Mouse (Mus musculus): ENCODE measurements around the gene 1700037H04Rik. TPM values are rescaled to one million over a fixed set of nuclear protein-coding genes. Genes with fewer than 3 reads are reported as not detected.

1700037H04Rik gene
- polyA plus RNA-seq, 1 experiment = 98.0 TPM

DNA sequence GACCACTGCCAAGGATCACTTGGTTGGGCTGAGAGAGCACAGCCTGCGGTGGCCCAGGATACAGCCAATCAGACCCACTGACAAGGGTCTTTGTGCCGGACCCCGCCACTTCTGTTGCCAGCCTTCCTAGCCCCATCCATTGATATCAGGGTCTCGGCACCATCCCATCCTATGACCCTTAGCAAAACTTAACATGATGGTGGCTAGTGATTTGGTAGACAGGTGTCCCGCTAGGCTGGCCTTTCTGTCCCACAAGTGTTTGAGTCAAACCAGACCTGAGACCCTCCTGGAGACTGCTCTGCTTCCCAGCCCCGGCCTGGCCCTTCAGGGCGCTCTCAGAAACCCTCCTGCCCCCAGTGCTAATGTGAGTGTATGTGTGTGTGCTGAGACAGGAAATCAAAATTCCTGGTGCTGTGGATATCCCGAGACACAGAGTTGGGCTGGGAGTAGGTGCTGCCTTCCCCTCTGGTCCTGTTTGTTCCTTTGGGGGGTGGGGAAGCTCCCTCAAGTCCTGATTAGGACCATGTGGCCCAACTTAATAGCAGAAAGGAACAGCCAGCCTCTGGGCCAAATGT, 25.0 kb downstream of the 1700037H04Rik start:
- no peaks in the 10 kb centered on the region for H3K36me3 ChIP-seq (ENCODE audit: control insufficient read depth, insufficient read depth)
- H3K79me3 ChIP-seq (ENCODE audit: low read depth) = no peaks in the 10 kb centered on the region
- no peak overlapping the region for H3ac ChIP-seq (ENCODE audit: control insufficient read depth, insufficient read length, low read depth)
- no peaks in the 10 kb centered on the region for H3K79me2 ChIP-seq (ENCODE audit: control insufficient read depth, insufficient read depth)
- no peaks in the 10 kb centered on the region for H3K27me3 ChIP-seq (ENCODE audit: control insufficient read depth, insufficient read depth, insufficient read length)
- TF ChIP-seq MYOG (IDR thresholded peaks at IDR 0.05; ENCODE audit: control insufficient read depth, extremely low read depth, insufficient read length) (no peak), MAX (IDR thresholded peaks at IDR 0.05) (no peak), FOSL1 (IDR thresholded peaks at IDR 0.05; ENCODE audit: insufficient read depth, low read length, poor library complexity, severe bottlenecking) (no peak), CTCF (IDR thresholded peaks at IDR 0.05; ENCODE audit: control insufficient read depth, insufficient read depth, insufficient read length) (no peak), MYOD1 (IDR thresholded peaks at IDR 0.05; ENCODE audit: control insufficient read depth, insufficient read length, low read depth) (no peak), USF1 (IDR thresholded peaks at IDR 0.05; ENCODE audit: low read depth) (no peak), CEBPB (IDR thresholded peaks at IDR 0.05; ENCODE audit: low read depth) (no peak)
- no peak overlapping the region for H3K4me3 ChIP-seq (ENCODE audit: insufficient read depth, poor library complexity, severe bottlenecking)

DNA sequence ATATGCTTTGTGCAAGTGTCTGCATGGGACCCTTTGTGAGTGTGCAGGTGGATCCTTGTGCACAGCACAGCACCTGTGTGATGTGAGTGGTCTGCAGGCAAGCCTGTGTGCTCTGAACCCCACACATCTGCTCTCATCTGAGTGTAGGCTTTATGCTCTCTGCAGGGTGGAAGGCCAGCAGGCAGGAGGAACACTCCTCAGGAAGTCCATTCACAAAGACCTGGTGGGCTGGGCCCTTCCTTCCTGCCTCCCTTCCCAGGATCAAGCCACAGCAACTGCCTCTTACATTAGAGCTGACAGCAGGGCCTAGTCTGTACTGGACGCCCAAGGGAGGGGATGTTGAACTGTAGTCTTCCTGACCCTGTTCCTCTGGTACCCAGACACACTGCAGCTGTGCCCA, 25.5 kb downstream of the 1700037H04Rik start:
- no peak for TF ChIP-seq FOSL1 (IDR thresholded peaks at IDR 0.05; ENCODE audit: insufficient read depth, low read length, poor library complexity, severe bottlenecking)
- TF ChIP-seq CEBPB (IDR thresholded peaks at IDR 0.05; ENCODE audit: low read depth) = no peak
- no peak for TF ChIP-seq USF1 (IDR thresholded peaks at IDR 0.05; ENCODE audit: low read depth)
- no peak for TF ChIP-seq MYOD1 (IDR thresholded peaks at IDR 0.05; ENCODE audit: control insufficient read depth, insufficient read length, low read depth)
- TF ChIP-seq CTCF (IDR thresholded peaks at IDR 0.05; ENCODE audit: control insufficient read depth, insufficient read depth, insufficient read length) = no peak
- TF ChIP-seq MYOG (IDR thresholded peaks at IDR 0.05; ENCODE audit: control insufficient read depth, extremely low read depth, insufficient read length) = no peak
- no peak for TF ChIP-seq MAX (IDR thresholded peaks at IDR 0.05)
- Histone ChIP-seq H3K4me3 (ENCODE audit: insufficient read depth, poor library complexity, severe bottlenecking) (no peak overlapping the region), H3K79me2 (ENCODE audit: control insufficient read depth, insufficient read depth) (no peaks in the 10 kb centered on the region), H3ac (ENCODE audit: control insufficient read depth, insufficient read length, low read depth) (no peak overlapping the region), H3K79me3 (ENCODE audit: low read depth) (no peaks in the 10 kb centered on the region), H3K36me3 (ENCODE audit: control insufficient read depth, insufficient read depth) (no peaks in the 10 kb centered on the region), H3K27me3 (ENCODE audit: control insufficient read depth, insufficient read depth, insufficient read length) (no peaks in the 10 kb centered on the region)

DNA sequence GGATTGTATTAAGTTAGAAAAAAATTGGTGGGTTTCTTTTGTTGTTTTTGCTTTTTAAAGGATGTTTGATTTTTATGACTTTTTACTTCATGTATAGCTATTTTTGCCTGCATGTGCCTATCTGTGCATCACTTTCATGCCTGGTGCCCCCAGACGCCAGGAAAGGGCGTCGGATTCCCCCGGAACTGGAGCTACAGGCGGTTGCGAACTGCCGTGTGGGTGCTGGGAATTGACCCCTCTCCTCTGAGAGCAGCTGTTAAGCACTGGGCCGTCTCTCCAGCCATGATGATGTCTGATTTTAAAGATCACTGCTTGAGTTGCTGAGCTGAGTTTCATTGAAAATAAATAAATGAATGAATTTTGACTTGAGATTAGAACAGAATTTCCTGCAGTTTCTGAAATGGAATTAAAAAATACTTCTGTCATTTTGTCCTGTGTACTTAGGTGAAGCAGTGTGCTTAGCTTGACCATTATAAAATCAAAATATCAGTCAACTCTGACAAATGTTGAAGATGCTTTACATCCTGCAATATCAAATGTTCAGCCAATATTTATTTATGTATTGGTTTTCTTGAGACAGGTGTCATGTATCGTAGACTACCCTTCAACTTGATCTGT, 26.8 kb downstream of the 1700037H04Rik start, which contains the start of gene Gm11037:
Gene Gm11037 (plus strand): TSS at position 568 of the 618 bp plus-strand sequence.
- H3K79me3 ChIP-seq (ENCODE audit: low read depth) = no peaks in the 10 kb centered on the region
- no peak within 1 kb of the TSS for H3K4me3 ChIP-seq (ENCODE audit: insufficient read depth, poor library complexity, severe bottlenecking)
- H3K36me3 ChIP-seq (ENCODE audit: control insufficient read depth, insufficient read depth) = no peaks in the 10 kb centered on the region
- H3ac ChIP-seq (ENCODE audit: control insufficient read depth, insufficient read length, low read depth) = no peak within 1 kb of the TSS
- H3K27me3 ChIP-seq (ENCODE audit: control insufficient read depth, insufficient read depth, insufficient read length) = no peaks in the 10 kb centered on the region
- no peaks in the 10 kb centered on the region for H3K79me2 ChIP-seq (ENCODE audit: control insufficient read depth, insufficient read depth)
- TF ChIP-seq MYOG (IDR thresholded peaks at IDR 0.05; ENCODE audit: control insufficient read depth, extremely low read depth, insufficient read length) = no peak
- TF ChIP-seq USF1 (IDR thresholded peaks at IDR 0.05; ENCODE audit: low read depth) = no peak
- TF ChIP-seq MAX (IDR thresholded peaks at IDR 0.05) = no peak
- no peak for TF ChIP-seq CEBPB (IDR thresholded peaks at IDR 0.05; ENCODE audit: low read depth)
- no peak for TF ChIP-seq MYOD1 (IDR thresholded peaks at IDR 0.05; ENCODE audit: control insufficient read depth, insufficient read length, low read depth)
- no peak for TF ChIP-seq CTCF (IDR thresholded peaks at IDR 0.05; ENCODE audit: control insufficient read depth, insufficient read depth, insufficient read length)
- no peak for TF ChIP-seq FOSL1 (IDR thresholded peaks at IDR 0.05; ENCODE audit: insufficient read depth, low read length, poor library complexity, severe bottlenecking)

DNA sequence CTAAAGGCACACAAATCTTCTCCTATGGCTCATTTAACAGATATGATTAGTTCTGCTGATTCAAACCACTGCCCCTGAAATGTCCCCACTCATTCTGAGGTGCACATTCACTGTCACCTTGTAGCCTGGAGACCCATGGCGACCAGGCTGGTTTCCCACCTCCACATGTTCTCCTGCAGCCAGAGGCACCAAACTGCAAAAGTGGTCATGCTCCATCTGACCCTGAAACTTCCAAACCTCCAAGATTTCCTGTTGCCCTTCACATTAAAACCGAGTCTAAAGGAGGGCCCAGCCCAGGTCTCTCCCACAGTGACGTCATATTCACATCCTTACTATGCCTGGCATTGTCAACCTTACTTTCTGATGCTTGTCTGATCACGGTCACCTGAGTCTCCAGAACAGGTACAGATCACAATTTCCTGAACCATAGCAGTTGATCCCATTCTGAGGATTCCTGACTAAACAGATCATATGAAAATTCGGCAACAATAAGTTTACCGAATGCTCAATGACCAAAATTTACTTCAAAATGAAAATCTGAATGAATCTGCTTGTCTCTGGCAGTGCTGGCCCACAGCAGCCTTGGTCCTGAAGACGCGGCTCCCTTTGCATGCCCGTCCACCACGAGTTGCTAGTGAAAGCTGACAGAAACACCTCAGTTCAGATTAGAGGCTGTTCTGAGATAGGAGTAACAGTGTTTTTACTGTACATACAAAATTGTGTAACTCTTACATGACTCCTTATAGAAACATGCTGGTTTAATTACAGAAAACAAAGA, 27.6 kb downstream of the 1700037H04Rik start:
- no peak for TF ChIP-seq MYOG (IDR thresholded peaks at IDR 0.05; ENCODE audit: control insufficient read depth, extremely low read depth, insufficient read length)
- TF ChIP-seq MYOD1 (IDR thresholded peaks at IDR 0.05; ENCODE audit: control insufficient read depth, insufficient read length, low read depth) = no peak
- TF ChIP-seq USF1 (IDR thresholded peaks at IDR 0.05; ENCODE audit: low read depth) = no peak
- no peak for TF ChIP-seq CEBPB (IDR thresholded peaks at IDR 0.05; ENCODE audit: low read depth)
- no peak for TF ChIP-seq MAX (IDR thresholded peaks at IDR 0.05)
- no peak for TF ChIP-seq FOSL1 (IDR thresholded peaks at IDR 0.05; ENCODE audit: insufficient read depth, low read length, poor library complexity, severe bottlenecking)
- TF ChIP-seq CTCF (IDR thresholded peaks at IDR 0.05; ENCODE audit: control insufficient read depth, insufficient read depth, insufficient read length) = no peak
- no peak overlapping the region for H3K4me3 ChIP-seq (ENCODE audit: insufficient read depth, poor library complexity, severe bottlenecking)
- no peaks in the 10 kb centered on the region for H3K79me3 ChIP-seq (ENCODE audit: low read depth)
- H3K27me3 ChIP-seq (ENCODE audit: control insufficient read depth, insufficient read depth, insufficient read length) = no peaks in the 10 kb centered on the region
- no peaks in the 10 kb centered on the region for H3K36me3 ChIP-seq (ENCODE audit: control insufficient read depth, insufficient read depth)
- H3ac ChIP-seq (ENCODE audit: control insufficient read depth, insufficient read length, low read depth) = no peak overlapping the region
- H3K79me2 ChIP-seq (ENCODE audit: control insufficient read depth, insufficient read depth) = no peaks in the 10 kb centered on the region

DNA sequence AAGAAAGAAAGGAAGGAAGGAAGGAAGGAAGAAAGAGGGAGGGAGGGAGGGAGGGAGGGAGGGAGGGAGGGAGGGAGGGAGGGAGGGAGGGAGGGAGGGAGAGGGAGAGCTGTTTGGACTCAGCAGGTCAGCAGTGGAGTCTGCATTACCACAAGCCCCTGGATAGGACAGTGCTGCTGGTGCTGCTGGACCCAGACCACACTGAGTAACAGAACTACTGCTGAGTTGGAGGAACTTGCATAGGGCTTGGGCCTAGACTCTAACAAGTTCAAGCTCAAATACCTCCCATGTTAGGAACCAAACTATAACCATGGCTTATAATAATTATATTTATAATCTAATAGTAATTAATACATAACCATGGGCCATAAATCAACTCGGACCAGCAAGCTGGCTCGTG, 29.0 kb downstream of the 1700037H04Rik start:
- no peak for TF ChIP-seq FOSL1 (IDR thresholded peaks at IDR 0.05; ENCODE audit: insufficient read depth, low read length, poor library complexity, severe bottlenecking)
- TF ChIP-seq MAX (IDR thresholded peaks at IDR 0.05) = no peak
- TF ChIP-seq CTCF (IDR thresholded peaks at IDR 0.05; ENCODE audit: control insufficient read depth, insufficient read depth, insufficient read length) = no peak
- no peak for TF ChIP-seq MYOG (IDR thresholded peaks at IDR 0.05; ENCODE audit: control insufficient read depth, extremely low read depth, insufficient read length)
- TF ChIP-seq USF1 (IDR thresholded peaks at IDR 0.05; ENCODE audit: low read depth) = no peak
- TF ChIP-seq CEBPB (IDR thresholded peaks at IDR 0.05; ENCODE audit: low read depth) = no peak
- no peak for TF ChIP-seq MYOD1 (IDR thresholded peaks at IDR 0.05; ENCODE audit: control insufficient read depth, insufficient read length, low read depth)
- no peak overlapping the region for H3K4me3 ChIP-seq (ENCODE audit: insufficient read depth, poor library complexity, severe bottlenecking)
- no peaks in the 10 kb centered on the region for H3K79me3 ChIP-seq (ENCODE audit: low read depth)
- H3K79me2 ChIP-seq (ENCODE audit: control insufficient read depth, insufficient read depth) = no peaks in the 10 kb centered on the region
- H3ac ChIP-seq (ENCODE audit: control insufficient read depth, insufficient read length, low read depth) = no peak overlapping the region
- H3K36me3 ChIP-seq (ENCODE audit: control insufficient read depth, insufficient read depth) = no peaks in the 10 kb centered on the region
- no peaks in the 10 kb centered on the region for H3K27me3 ChIP-seq (ENCODE audit: control insufficient read depth, insufficient read depth, insufficient read length)
